Mouse (Mus musculus) erythroblast, adult 5-6 weeks (primary cell): ENCODE data around the gene Arhgef28. TPM values are rescaled to one million over a fixed set of nuclear protein-coding genes. Genes with fewer than 3 reads are reported as not detected.

Experiments
- ATAC-seq: replicated peaks from 2 replicates; pipeline ENCODE4 v1.8.0; 2016; ENCODE audit warnings: moderate number of reproducible peaks, mild to moderate bottlenecking, moderate TSS enrichment, inconsistent platforms; ENCODE audit not compliant: poor library complexity, low FRiP score, severe bottlenecking
- total RNA-seq, 2 experiments: library from RNA; stranded (forward) in 1 of 2; stranded (reverse) in 1 of 2; fragments of 150-400 nt in 1 of 2; fragments of 200-764, 138-1000 nt in 1 of 2; gene quantifications; 2 replicates each; pipeline versions ENCODE4 v1.2.3 to v1.2.4; 2015 to 2017; ENCODE audit warnings: low replicate concordance in 2 of 2

The Arhgef28 gene
- total RNA-seq (2015; ENCODE audit: low replicate concordance) (not detected in 2 replicates), total RNA-seq (2017; ENCODE audit: low replicate concordance) (0.51 and 1.3 TPM in 2 replicates)

DNA sequence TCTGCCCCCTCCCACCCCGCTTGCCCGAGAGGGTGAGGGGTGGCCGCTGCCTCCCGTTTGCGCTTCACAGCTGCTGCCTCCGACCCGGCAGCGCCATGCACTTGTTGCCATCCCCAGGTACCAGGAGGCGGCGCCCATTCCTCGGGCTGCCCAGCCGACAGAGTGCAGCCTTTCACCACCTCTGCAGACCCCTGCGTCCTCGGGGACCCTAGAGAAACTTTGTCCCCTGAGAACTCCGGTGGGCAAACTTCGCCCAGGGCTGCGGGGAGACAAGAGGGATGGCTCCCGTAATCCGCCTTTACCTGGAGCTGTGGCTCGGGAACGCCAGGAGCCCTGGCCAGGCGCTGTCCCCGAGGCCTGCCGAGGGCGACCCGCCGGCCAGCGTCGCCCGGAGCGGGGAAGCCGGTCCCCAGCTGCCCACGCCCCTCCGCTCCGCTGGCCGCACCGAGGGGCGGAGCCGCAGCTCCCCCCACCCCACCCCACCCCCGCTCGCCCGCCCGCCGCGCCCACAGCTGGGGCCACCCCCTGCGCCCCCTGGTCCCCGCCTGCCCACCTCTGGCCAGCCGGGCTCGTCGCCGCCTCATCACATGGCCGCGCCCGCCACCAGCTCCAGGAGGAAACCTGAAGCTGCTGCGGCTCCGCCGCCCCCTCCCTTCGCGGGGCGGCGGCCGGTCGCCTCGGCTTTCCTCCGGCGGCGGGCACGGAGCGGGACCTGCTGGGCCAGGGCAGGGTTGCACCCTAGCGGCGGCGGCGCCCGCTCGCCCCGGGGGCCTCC is at the start of gene Arhgef28:
Gene Arhgef28 (minus strand): TSS at position 669 of the 775 bp plus-strand sequence.
- no peak for ATAC-seq

DNA sequence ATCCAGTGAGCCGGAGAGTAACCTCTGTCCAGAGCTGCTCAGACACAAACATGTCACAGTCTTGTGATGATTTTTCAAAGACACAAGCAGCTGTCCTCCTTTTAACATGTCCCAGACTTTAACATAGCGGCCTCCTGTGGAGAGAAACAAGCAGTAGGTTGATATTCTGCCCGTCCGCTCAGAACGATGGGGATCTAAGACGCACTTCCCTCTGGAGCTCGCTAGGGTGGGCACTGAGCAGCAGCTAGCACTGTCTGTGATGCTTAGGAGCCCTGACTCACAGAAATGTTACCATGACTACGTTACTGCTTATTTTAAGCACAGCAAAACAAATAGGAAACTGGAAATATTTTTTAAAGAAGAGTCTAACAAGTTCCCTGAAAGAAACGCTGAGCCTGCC is 48.7 kb upstream of the Arhgef28 start:
- no peak for ATAC-seq

DNA sequence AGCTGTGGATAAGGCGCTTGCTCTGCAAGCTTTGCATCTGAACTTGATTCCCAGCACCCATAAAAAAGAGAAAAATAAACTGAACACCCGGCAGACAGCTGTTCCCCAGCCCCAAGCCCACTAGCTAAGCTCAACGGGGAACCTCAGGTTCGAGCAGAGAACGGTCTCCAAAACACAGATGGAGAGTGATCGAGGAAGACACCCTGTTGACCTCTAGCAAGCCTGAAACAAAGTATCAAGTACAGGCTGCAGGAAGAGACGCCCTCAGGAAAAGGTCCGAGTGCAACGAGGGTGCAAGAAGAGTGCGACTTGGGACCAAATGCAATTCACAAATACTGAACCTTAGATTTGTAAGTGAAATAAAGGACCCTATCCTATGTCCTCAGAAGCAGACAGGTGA is 43.4 kb upstream of the Arhgef28 start:
- no peak for ATAC-seq

DNA sequence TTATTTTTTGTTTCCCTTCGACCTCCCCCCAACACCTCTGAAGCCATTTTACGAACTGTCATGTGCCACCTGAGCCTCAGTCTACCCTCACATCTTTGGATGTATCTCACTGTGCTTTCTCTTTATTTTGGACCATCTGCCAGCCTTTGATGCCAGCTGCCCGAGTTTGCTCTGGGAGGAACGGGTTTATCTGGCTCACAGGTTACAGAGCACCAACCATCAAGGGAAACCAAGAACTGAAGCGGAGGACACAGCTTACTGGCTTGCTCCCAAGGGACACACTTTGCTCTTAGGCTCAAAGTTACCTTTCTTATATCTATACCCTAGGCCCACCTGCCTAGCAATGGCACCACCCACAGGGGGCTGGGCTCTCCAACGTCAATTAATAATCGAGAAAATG is 39.1 kb upstream of the Arhgef28 start:
- ATAC-seq, result no peak

DNA sequence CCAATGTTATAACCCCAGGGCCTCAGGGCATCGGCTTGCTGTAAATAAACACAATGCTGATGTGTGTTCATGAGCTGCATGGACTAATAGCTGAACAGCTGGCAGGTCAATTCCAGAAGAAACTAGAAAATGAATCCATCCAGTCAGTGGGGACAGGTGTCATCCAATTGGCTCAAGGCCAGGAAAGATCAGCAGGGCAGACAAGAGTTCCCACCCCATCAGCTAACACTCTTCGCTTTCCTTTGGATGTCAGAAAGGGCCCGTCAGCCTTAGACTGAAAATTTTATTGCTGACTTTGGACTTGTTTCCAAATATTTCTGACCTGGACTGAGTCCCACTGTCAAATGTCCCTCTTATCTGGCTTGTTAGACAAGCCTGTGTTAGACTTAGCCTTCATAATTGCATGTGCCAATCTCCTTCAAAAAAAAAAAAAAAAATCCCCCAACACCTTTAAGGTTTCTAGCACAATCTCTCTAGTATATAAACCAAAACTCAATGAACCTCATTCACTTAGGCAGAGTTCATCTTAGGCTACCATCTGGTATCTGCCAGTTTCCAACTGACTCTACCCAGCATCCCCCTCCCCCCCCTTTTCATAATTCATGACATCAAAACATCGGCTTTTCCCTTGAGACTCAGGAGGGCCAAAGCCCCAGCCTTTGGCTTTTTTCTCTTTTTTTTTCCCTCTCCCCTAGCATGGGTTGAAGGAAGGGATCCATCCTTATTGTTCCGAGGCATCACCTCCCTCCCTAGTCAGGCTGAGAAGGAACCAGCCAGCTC is 38.5 kb upstream of the Arhgef28 start:
- ATAC-seq, result 0 out of 2 replicates have a peak, but pooled peaks have one; percentile 30

DNA sequence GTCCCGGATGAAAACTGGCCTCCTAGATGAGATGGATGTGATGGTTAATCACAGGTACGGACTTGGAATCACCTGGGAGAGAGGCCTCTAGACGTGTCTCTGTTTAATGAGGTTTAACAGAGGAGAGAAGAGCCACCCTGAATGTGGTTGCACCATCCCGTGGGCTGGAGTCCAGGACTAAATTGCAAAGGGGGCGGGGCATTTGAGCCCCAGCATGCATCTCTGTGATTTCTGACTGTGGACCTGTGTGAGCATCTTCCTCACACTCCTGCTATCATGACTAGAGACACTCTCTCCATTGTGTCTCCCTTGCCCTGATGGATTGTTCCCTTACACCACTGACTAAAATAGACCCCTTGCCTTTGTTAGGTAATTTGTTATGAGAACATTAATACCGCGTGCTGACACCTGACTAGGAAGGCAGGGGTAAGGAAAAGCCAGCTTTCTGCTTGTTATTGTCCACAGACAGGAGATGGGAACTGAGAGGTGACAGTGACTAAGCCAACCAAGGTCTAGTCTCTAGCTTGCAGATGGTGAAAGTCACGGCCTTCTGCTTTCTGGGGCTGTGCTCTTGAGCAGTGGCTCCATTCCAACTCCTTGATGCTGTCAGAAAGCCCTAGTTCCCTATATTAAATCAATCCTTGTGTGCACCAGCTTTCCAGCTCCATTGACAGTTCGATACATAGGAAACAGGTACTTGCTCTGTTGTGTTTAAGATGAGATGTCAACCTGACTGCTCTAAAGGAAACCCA is 35.5 kb upstream of the Arhgef28 start:
- no peak for ATAC-seq

DNA sequence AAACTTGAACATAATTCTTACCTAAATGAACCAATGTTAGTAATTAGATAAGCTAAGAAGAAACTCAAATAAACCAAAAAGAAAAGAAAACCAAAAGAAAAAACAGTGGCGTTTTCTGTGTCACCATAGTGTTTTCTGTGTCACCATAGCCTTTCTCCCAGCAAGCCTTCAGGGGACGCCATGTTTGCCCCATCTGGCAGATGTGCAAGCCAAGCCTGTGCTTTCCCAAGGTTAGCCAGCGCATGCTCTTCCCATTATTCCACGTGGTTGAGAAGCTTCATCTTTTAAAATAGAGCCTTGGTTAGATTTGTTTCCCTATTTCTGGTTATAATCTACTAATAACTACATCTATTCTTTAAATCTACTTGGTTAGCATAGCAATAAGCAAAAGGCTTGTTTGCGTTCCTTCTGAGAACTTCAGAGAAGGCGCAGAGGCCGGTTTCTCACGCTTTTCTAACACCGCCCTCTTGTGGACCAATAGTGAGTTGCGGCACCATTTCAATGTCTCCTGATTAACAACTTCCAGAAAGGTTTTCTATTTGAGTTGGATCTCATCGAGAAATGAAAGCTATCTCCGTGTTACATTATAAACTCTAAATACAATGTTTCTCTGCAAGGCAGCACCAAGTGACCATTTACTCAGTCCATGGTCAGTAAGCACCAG is 33.9 kb upstream of the Arhgef28 start:
- ATAC-seq, result peak; percentile 76

DNA sequence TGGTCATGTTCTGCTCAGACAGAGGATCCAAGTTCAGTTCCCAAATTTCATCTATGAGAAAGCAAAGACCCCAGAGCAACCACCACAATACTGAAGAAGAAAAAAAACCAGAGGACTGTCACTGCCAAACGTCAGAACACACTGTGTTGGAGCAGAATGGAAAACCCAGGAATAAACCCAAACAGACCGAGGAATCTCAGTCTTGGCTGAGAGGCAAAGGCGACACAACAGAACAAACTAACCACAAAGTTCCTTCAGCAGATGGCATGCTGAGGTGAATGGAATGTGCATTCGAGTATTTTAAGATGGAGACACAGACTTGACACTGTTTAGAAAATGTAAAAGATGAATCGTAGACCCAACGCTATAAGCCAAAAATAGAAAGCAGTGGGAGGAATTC is 29.2 kb upstream of the Arhgef28 start:
- no peak for ATAC-seq

DNA sequence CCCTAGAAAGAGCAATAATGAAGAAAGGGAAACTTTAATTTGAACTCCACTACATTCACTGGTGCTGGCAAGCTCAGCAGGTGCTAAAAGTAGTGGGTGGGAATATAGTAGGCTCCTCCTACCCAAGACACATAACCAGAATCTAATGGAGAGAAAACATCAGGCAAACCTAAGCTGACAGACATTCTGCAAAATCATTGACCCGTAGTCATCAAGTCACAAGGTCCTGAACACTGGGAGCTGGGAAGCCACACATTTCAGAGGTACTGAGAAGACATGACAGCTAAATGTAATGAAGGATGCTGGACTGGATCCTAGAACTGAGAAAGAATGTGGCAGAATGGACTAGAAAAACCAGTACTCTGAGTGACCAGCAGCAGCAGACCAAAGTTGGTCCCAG is 24.3 kb upstream of the Arhgef28 start:
- no peak for ATAC-seq

DNA sequence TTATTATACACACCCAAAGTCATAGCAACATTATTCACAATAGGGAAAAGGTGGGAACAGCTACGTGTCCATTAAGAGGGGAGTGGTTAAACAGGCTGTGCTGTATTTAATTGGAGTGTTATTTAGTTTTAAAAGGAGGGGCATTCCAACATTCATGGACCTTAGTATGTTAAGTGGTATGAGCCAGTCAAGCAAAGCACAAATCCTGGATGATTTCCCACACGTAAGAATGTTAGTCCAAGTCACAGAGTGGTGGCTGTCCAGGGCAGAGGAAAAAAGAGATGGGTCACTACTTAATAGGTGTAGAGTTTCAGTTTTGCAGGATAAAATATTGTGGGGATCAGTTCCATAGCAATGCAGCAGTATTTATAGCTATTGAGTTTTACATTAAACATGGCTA is 20.0 kb upstream of the Arhgef28 start:
- ATAC-seq, result no peak

DNA sequence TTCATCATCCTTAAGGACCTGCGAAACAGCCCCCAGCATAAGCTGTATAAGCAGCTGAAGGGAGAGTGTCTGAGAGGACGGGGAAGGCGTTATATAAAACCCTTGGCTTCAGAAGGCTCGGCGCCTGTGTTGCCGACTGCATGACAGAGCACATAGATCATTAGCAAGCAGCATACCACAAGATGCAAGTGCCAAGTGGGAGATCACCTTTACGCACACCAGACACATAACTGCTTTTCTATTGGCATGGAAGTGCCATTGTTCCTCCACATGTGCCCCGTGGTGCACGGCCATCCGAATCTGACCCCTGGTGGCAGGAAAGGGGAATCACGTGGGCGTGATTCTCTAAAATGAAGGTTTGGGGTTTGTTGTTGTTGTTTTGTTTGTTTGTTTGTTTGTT is 16.6 kb upstream of the Arhgef28 start:
- peak; percentile 49; the same call in 1 of the 2 replicates for ATAC-seq

DNA sequence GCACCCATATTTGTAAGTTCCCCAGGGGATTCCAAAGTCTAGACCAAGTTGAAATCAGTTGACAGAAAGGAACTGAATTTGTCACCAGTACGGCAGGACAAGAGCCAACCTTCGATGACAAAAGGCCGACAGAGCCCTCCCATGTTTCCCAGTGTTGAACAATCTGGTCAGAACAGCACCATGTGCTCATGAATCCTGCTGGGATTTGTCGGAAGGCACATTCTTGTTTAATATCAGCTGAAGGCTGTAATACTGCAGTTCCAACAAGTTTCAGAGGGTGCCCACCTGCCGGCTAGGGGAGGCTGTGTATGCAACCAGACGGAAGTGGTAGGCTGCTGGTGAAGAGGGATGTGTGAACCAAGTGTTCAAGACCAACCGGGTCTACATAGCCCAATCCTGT is 3.9 kb upstream of the Arhgef28 start:
- no peak for ATAC-seq

DNA sequence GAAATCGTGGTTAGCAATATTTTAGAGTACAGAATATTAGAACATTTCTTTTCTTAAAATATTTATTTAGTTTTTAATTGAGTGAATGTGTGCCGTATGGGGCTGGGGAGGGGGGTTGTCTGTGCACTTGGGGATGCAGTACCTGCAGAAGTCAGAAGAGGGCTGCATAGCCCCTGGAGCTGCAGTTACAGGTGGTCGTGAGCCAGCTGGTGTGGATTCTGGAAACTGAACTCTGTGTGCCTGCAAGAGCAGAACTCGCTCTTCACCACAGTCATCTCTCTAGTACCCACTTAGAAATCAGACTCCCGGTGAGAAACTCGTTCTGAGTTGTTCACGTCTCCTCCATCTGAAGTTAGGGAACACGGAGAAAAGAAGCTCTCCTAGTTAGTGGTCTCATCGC is 2.6 kb upstream of the Arhgef28 start:
- no peak for ATAC-seq

DNA sequence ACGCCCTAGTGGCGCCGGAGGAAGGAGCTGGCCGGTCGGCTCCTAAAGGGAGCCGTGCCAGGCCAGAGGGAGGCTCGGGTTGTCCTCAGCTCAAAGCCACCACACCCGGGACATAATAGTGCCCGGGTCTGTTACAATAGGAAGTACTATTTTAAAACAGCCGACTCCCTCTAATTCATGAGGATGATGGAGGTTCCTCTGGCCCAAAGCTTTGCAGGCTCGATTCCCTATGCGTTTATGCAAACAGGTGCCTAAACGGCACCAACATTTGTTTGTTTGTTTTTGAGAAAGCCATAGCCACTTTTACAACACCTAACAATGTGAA is 269 bp upstream of the Arhgef28 start:
- ATAC-seq, result 0 out of 2 replicates have a peak, but pooled peaks have one; percentile 46

DNA sequence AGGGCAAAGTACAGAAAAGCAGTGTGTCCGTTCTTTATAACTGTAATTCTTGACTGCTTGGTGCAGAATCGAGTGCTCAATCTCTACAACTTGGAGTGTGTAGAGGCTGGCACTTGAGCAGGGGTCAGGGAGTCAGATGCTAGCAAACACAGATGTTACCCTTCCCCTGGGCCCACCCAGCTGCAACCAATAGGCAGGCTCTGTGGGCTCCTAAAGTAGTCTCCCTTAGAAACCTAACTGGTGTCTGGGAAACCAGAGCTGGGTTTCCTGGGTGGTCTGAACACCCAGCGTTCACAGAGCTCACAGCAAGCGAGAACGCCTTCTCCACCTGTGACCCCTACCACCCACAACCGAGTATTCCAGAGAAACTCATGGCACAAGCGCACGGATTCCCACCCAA is 1.1 kb downstream of the Arhgef28 start:
- no peak for ATAC-seq

DNA sequence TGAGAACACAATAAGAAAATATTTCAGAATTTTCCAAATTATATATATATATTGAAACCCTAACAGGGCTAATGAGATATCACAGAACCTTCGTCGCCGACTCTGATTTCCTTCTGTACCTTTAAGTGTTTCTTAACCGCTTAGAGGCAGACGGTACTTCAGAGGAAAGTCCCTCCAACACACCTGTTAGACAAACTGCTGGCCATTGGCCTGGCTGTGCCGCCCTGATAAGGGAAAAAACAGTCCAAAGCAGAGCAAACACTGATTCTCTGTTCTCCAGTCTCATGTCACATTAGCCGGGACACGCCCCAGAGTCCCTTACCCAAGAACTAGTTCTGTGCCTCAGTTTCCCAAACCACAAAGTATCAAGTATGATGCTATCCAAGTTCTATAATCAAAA is 1.9 kb downstream of the Arhgef28 start:
- no peak for ATAC-seq

DNA sequence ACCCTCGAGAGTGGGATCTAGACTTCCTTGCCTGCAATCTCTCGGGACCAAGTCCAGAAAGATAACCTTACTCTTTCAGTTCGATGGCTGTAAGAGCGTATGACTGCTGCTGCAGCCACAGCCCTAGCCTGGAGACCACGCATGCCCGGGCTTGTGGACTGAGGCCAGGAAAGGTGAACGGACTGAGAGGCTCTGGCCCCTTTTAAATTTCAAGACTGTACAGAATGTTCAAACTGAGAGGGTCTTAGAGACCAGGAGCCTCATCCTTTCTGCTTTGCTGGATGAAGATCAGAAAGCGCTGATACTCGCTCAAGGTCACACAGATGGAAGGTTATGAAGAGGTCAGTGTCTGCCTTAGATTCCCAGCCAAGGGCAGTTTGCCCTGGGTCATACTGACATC is 4.8 kb downstream of the Arhgef28 start:
- ATAC-seq, result no peak

DNA sequence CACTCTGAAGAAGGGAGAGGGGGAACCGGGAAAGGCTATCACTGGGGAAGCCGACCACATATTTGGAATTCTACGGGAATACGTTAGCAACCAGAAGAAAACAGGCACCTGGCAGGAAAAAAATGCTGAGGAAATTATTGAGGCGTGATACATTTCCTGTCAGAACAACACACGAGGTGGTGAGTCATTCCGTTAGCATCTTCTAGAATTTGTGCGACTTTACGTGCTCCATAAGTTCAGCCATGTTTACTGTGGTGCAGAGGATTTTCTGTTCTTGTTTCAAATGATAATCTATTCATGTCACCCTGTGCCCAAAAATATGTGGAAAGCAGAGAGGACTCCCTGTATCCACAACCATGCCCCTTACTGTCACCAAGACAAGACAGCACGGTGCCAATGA is 13.6 kb downstream of the Arhgef28 start:
- ATAC-seq, result no peak

DNA sequence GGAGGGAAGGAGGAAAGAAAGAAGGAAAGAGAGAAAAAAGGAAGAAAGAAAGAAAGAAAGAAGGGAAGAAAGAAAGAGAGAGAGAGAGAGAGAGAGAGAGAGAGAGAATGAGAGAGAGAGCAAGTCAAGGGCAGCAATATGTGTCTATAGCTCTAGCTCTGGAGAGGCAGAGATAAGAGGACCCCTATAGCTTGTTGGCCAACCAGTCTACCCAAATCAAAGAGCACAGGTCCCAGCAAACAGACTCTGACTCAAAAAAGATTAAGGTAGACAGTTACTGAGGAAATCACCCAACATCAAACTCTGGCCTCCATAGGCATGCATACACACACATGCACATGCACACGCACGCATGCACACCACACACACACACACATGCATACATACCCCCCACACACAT is 17.7 kb downstream of the Arhgef28 start:
- ATAC-seq, result no peak

DNA sequence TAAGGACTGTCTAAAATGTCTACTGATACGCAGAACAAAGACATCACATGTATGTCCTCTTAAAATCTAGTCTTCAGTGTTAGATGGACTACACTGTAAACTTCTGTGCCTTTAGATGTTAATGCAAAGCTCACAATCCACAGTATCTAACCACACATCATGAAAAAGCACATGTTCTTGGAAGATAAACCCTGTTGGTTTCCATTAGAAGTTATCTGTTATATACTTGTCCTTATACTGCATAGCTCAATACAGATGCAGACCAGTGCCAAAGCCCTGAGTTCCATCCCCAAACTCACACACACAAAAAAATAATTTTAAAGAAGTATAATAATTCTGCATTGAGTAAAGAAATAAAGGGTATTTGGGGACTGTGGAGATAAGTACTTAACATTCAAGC is 18.3 kb downstream of the Arhgef28 start:
- ATAC-seq, result no peak
